Comparison of ENCODE assay signal across 20 mouse cellular contexts in the genomic region with DNA sequence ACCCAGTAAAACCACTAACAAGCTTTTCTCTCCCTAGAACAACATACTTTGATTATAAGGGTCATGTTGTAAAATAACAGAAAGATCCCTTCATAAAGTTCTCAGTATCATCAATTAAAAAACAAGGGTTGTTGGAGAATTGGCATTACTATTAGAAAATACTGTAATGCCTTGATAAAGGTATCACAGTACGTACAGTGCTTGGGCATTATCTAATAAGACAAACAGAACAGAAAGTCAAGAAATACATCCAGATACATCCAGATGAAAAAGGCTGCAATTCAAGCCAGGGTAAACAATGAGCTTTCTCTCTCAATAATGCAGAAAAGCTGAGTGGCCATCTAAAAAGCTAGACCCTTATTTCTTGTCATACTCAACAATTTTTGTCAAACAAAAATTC.
"Had no signal": no experiment of that assay in that cellular context is flagged by ENCODE, and none has a peak within 500 bp of the region (broad histone marks: within the 10 kb centered on the region; RNA-seq: fewer than 3 reads in every experiment).

No protein-coding gene starts in this region.

- H3K36me3 ChIP-seq: liver, embryonic 15.5 days; midbrain, embryonic 10.5 days; midbrain, embryonic 13.5 days; neural tube, embryonic 13.5 days; neural tube, embryonic 15.5 days; stomach, embryonic 15.5 days had no signal

- H3K4me3 ChIP-seq: liver, embryonic 15.5 days; megakaryocyte, embryonic 14.5 days; midbrain, embryonic 10.5 days; midbrain, embryonic 13.5 days; myocyte; neural tube, embryonic 13.5 days; neural tube, embryonic 15.5 days; stomach, embryonic 15.5 days had no signal

- DNase-seq: lung, adult 18-20 months; lung, embryonic 14.5 days; lung, postnatal 10 days; lung, postnatal 4 days; retina, postnatal 1 day; right cerebral cortex, adult 18-20 months; right cerebral cortex, postnatal 25 days; thymus, adult 2 months; thymus, postnatal 25 days; thymus, postnatal 4 days had no signal

- H3K9me3 ChIP-seq: liver, embryonic 15.5 days; megakaryocyte, embryonic 14.5 days; midbrain, embryonic 10.5 days; midbrain, embryonic 13.5 days; neural tube, embryonic 13.5 days; neural tube, embryonic 15.5 days; stomach, embryonic 15.5 days had no signal

- H3K27ac ChIP-seq: liver, embryonic 15.5 days; midbrain, embryonic 10.5 days; midbrain, embryonic 13.5 days; neural tube, embryonic 13.5 days; neural tube, embryonic 15.5 days; stomach, embryonic 15.5 days; stomach, postnatal 0 days had no signal

- H3K27me3 ChIP-seq: liver, embryonic 15.5 days; megakaryocyte, embryonic 14.5 days; midbrain, embryonic 13.5 days; neural tube, embryonic 13.5 days; neural tube, embryonic 15.5 days; stomach, embryonic 15.5 days had no signal

- ATAC-seq: midbrain, embryonic 13.5 days; midbrain, embryonic 16.5 days had no signal

- H3K4me1 ChIP-seq: neural tube, embryonic 13.5 days; neural tube, embryonic 15.5 days; stomach, embryonic 15.5 days had no signal

- H3K9ac ChIP-seq: liver, embryonic 15.5 days; lung, embryonic 14.5 days; midbrain, embryonic 13.5 days; neural tube, embryonic 13.5 days; neural tube, embryonic 15.5 days; stomach, embryonic 15.5 days had no signal

- H3K4me2 ChIP-seq: liver, embryonic 15.5 days; lung, embryonic 14.5 days; midbrain, embryonic 13.5 days; neural tube, embryonic 13.5 days; neural tube, embryonic 15.5 days; stomach, embryonic 15.5 days had no signal
